Mouse (Mus musculus) forebrain, embryonic 11.5 days (tissue): ENCODE data around the gene Trappc5. TPM values are rescaled to one million over a fixed set of nuclear protein-coding genes. Genes with fewer than 3 reads are reported as not detected.

Experiments
- ATAC-seq: fragments of 200-750 bp; cut with Nextera tagmentation; replicated peaks from 2 replicates; pipeline ENCODE4 v1.8.0; 2017; ENCODE audit warnings: moderate TSS enrichment; ENCODE audit not compliant: low FRiP score
- DNase-seq: peaks from one replicate; pipeline ENCODE4 v3.0.0-alpha.2; 2017; ENCODE audit warnings: low spot score
- H3K27ac ChIP-seq: fragments of 300-500 bp; sonication (generic); 2 replicates; pipeline ENCODE4 v1.5.1; 2014; ENCODE audit warnings: low read depth, low read length
- H3K27me3 ChIP-seq: fragments of 300-500 bp; sonication (generic); 2 replicates; pipeline ENCODE4 v1.6.1; 2014; ENCODE audit warnings: mild to moderate bottlenecking, low read length, mixed read lengths; ENCODE audit not compliant: control insufficient read depth, insufficient read depth
- H3K36me3 ChIP-seq: fragments of 300-500 bp; sonication (generic); 2 replicates; pipeline ENCODE4 v1.6.1; 2014; ENCODE audit warnings: mild to moderate bottlenecking, low read length, moderate library complexity, mixed read lengths; ENCODE audit not compliant: control insufficient read depth, insufficient read depth
- H3K4me1 ChIP-seq: fragments of 300-500 bp; sonication (generic); replicated peaks from 2 replicates; pipeline ENCODE4 v1.6.1; 2014; ENCODE audit warnings: low read length, mixed read lengths; ENCODE audit not compliant: control insufficient read depth, insufficient read depth
- H3K4me2 ChIP-seq: fragments of 300-500 bp; sonication (generic); 2 replicates; pipeline ENCODE4 v1.6.1; 2014; ENCODE audit warnings: low read depth, mild to moderate bottlenecking, low read length, moderate library complexity, mixed read lengths; ENCODE audit not compliant: severe bottlenecking
- H3K4me3 ChIP-seq: fragments of 300-500 bp; sonication (generic); 2 replicates; pipeline ENCODE4 v1.5.1; 2014; ENCODE audit warnings: low read depth, low read length
- H3K9ac ChIP-seq: fragments of 300-500 bp; sonication (generic); 2 replicates; pipeline ENCODE4 v1.6.1; 2014; ENCODE audit warnings: low read length
- H3K9me3 ChIP-seq: fragments of 300-500 bp; sonication (generic); 2 replicates; pipeline ENCODE4 v1.6.1; 2016; ENCODE audit warnings: low read length, mixed read lengths; ENCODE audit not compliant: control insufficient read depth
- WGBS: fragments of 180-500 bp; shearing (Covaris S2); extraction: QIAGEN DNeasy Blood & Tissue Kit; methylation state at CpG from one replicate; pipeline ENCODE4 v1.1.7; 2014; 5-methylcytosine and 5-hydroxymethylcytosine counted together
- polyA plus RNA-seq: library from polyadenylated mRNA; unstranded; fragments of >200 nt; fragmentation: Nextera tagmentation; extraction: Ambion mirVana; gene quantifications from 2 replicates; pipeline ENCODE4 v1.2.1, GENCODE M21; 2014

The Trappc5 gene
- polyA plus RNA-seq, 1 experiment from 2014 or later, result 34.3 TPM

- no peak for ATAC-seq
- Histone ChIP-seq H3K27ac (no peak within 1 kb of the TSS), H3K4me3 (no peak within 1 kb of the TSS), H3K9ac (no peak within 1 kb of the TSS), H3K36me3 (no peaks in the 10 kb centered on the region), H3K4me1 (no peaks in the 10 kb centered on the region), H3K4me2 (no peak within 1 kb of the TSS), H3K27me3 (no peaks in the 10 kb centered on the region), H3K9me3 (no peaks in the 10 kb centered on the region)
- 76% methylated on average over 6 of the region's 6 CpGs for WGBS
- no peak for DNase-seq
Observed at GRCm38 (mm10) chr8:3665507-3665906, 10.6 kb upstream of the Trappc5 start, which contains the start of gene Mcemp1. Gene Mcemp1, plus strand, starts transcription at chr8:3665754.

- H3K27ac ChIP-seq, result no peak overlapping the region
- WGBS, result 88% methylated on average over 2 of the region's 2 CpGs
- no peak overlapping the region for H3K9ac ChIP-seq
- H3K4me2 ChIP-seq, result no peak overlapping the region
- no peaks in the 10 kb centered on the region for H3K4me1 ChIP-seq
- ATAC-seq, result no peak
- no peak for DNase-seq
- H3K9me3 ChIP-seq, result no peaks in the 10 kb centered on the region
- no peak overlapping the region for H3K4me3 ChIP-seq
- H3K36me3 ChIP-seq, result no peaks in the 10 kb centered on the region
- H3K27me3 ChIP-seq, result no peaks in the 10 kb centered on the region
Observed at GRCm38 (mm10) chr8:3670388-3670787, 5.7 kb upstream of the Trappc5 start.

DNA sequence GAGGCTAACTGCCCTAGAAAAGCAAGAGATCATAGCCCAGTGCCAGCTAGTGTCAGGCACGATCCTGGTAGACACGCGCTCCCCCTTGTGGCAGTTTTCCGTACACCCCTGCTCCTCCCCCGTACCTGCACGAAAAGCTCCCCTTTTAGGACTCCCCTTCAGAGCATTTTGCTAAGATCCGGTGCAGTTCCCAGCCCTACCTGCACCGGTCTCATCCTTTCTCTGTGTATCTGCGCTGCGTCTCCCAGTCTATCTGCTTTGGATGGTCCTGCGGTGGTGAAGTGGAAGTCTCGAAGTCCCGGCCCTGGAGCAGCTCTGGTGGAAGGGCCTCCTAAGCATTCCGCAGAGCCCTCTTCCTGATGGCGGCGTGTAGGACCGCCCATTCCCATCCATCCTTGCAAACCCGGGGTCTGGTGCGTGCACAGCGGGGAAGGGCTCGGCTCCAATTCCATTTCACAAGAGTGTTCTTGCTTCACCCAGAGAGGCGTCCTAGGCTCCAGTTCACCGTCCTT is 4.1 kb upstream of the Trappc5 start, which contains the start of gene Fcor:
Gene Fcor (minus strand): TSS at position 383 of the 512 bp plus-strand sequence.
- H3K27ac ChIP-seq, result peak within 1 kb of the TSS; percentile 37; the same call in 1 of the 2 replicates
- H3K4me2 ChIP-seq, result peak within 1 kb of the TSS; percentile 50
- no peaks in the 10 kb centered on the region for H3K27me3 ChIP-seq
- H3K4me1 ChIP-seq, result no peaks in the 10 kb centered on the region
- no peaks in the 10 kb centered on the region for H3K36me3 ChIP-seq
- ATAC-seq, result peak; percentile 81
- no peaks in the 10 kb centered on the region for H3K9me3 ChIP-seq
- peak within 1 kb of the TSS; percentile 73 for H3K9ac ChIP-seq
- under 1% methylated on average over 23 of the region's 23 CpGs for WGBS
- H3K4me3 ChIP-seq, result peak within 1 kb of the TSS; percentile 47
- peak; percentile 92 for DNase-seq

DNA sequence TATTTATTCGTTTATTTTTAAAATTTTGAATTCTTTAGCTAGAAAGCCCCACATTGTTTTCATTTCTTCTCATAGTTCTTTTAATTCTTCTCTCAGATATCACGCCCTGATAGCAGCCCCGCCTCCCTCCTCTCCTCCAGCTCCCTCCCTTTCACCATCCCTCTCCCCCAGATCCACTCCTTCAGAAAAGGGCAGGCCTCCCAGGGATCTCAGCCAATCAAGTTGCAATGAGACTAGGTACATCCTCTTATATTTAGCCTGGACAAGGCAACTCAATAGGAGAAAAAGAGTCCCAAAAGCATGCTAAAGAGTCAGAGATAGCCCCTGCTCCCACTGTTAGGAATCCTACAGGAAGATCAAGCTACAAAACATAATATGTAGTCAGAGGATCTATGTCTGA is 1.4 kb upstream of the Trappc5 start:
- Histone ChIP-seq H3K9ac (no peak overlapping the region), H3K27ac (no peak overlapping the region), H3K4me2 (no peak overlapping the region), H3K27me3 (no peaks in the 10 kb centered on the region), H3K4me3 (no peak overlapping the region), H3K36me3 (peaks cover 7% of the 10 kb centered on the region), H3K4me1 (peaks cover 3% of the 10 kb centered on the region; the same call in 1 of the 2 replicates), H3K9me3 (no peaks in the 10 kb centered on the region)
- WGBS, result 57% methylated on average over 3 of the region's 3 CpGs
- no peak for DNase-seq
- ATAC-seq, result no peak

- peak overlapping the region; percentile 80 for H3K4me2 ChIP-seq
- no peaks in the 10 kb centered on the region for H3K27me3 ChIP-seq
- peaks cover 7% of the 10 kb centered on the region for H3K36me3 ChIP-seq
- peak overlapping the region; percentile 97 for H3K9ac ChIP-seq
- WGBS, result 6% methylated on average over 15 of the region's 15 CpGs
- no peak for DNase-seq
- H3K4me1 ChIP-seq, result peaks cover 3% of the 10 kb centered on the region; the same call in 1 of the 2 replicates
- no peaks in the 10 kb centered on the region for H3K9me3 ChIP-seq
- peak; percentile 4; the same call in 1 of the 2 replicates for ATAC-seq
- peak overlapping the region; percentile 90 for H3K4me3 ChIP-seq
- H3K27ac ChIP-seq, result peak overlapping the region; percentile 84
Observed at GRCm38 (mm10) chr8:3676993-3677579, 987 bp downstream of the Trappc5 start.

GRCm38 (mm10) chr8:3678831-3679230 is 2.7 kb downstream of the Trappc5 start:
- 98% methylated on average over 23 of the region's 23 CpGs for WGBS
- no peak overlapping the region for H3K9ac ChIP-seq
- DNase-seq, result no peak
- H3K27ac ChIP-seq, result no peak overlapping the region
- H3K4me2 ChIP-seq, result no peak overlapping the region
- no peaks in the 10 kb centered on the region for H3K27me3 ChIP-seq
- peaks cover 3% of the 10 kb centered on the region; the same call in 1 of the 2 replicates for H3K4me1 ChIP-seq
- H3K9me3 ChIP-seq, result no peaks in the 10 kb centered on the region
- peaks cover 7% of the 10 kb centered on the region for H3K36me3 ChIP-seq
- H3K4me3 ChIP-seq, result no peak overlapping the region
- no peak for ATAC-seq

GRCm38 (mm10) chr8:3679236-3679635 is 3.1 kb downstream of the Trappc5 start:
- Histone ChIP-seq H3K36me3 (peaks cover 7% of the 10 kb centered on the region), H3K9me3 (no peaks in the 10 kb centered on the region), H3K4me3 (no peak overlapping the region), H3K4me2 (no peak overlapping the region), H3K27ac (no peak overlapping the region), H3K4me1 (peaks cover 3% of the 10 kb centered on the region; the same call in 1 of the 2 replicates), H3K27me3 (no peaks in the 10 kb centered on the region), H3K9ac (no peak overlapping the region)
- WGBS, result 94% methylated on average over 23 of the region's 23 CpGs
- DNase-seq, result no peak
- ATAC-seq, result no peak

GRCm38 (mm10) chr8:3679656-3680055 is 3.6 kb downstream of the Trappc5 start:
- H3K36me3 ChIP-seq, result peaks cover 7% of the 10 kb centered on the region
- H3K4me3 ChIP-seq, result no peak overlapping the region
- ATAC-seq (no peak), DNase-seq (no peak)
- no peak overlapping the region for H3K27ac ChIP-seq
- no peaks in the 10 kb centered on the region for H3K9me3 ChIP-seq
- no peak overlapping the region for H3K9ac ChIP-seq
- WGBS, result 96% methylated on average over 5 of the region's 5 CpGs
- no peaks in the 10 kb centered on the region for H3K27me3 ChIP-seq
- H3K4me1 ChIP-seq, result peaks cover 3% of the 10 kb centered on the region; the same call in 1 of the 2 replicates
- H3K4me2 ChIP-seq, result no peak overlapping the region

GRCm38 (mm10) chr8:3682435-3682834 is 6.3 kb downstream of the Trappc5 start:
- Histone ChIP-seq H3K9ac (no peak overlapping the region), H3K4me2 (no peak overlapping the region), H3K27ac (no peak overlapping the region), H3K4me1 (peaks cover 3% of the 10 kb centered on the region; the same call in 1 of the 2 replicates), H3K9me3 (no peaks in the 10 kb centered on the region), H3K27me3 (no peaks in the 10 kb centered on the region), H3K4me3 (no peak overlapping the region), H3K36me3 (peaks cover 7% of the 10 kb centered on the region)
- no peak for ATAC-seq
- WGBS, result 87% methylated on average over 5 of the region's 5 CpGs
- DNase-seq, result no peak
